Comparison of ENCODE assay signal across 24 mouse cellular contexts in the genomic region with DNA sequence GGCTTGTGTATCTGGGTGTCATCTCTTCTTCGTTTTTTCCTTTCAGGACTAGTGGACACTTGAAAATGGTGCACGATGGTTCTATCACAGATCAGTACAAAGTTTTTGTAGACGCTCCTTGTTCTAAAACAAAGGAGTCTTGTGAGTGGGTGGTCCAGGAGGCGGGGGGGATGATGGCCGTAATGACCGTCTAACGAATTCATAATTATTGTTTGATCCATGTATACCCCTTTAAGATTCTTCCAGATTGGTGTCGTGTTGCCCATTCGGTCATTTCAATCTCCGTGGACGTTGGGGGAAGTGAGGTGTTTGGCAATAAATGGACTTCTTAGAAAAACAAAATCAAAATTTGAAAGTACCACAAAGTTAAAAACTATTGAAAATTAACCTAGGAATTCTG.
DNase-seq lines count a peak whose midpoint lies in the region; ATAC-seq and TF ChIP-seq lines count a peak whose summit lies in the region.
"Had no signal": no experiment of that assay in that cellular context is flagged by ENCODE, and none has a peak within 500 bp of the region (broad histone marks: within the 10 kb centered on the region; RNA-seq: fewer than 3 reads in every experiment).

No protein-coding gene starts in this region.

- peak; percentile 6 for DNase-seq in hindbrain, postnatal 0 days (ENCODE audit: low spot score)
- DNase-seq in forebrain, embryonic 14.5 days (ENCODE audit: low spot score) = peak; percentile 42
- DNase-seq in forebrain, postnatal 0 days = no peak
- no peak for DNase-seq in kidney, adult 9 months
- DNase-seq: adrenal gland, postnatal 10 days; adrenal gland, postnatal 36 days; B cell, adult 2 months; cerebellum, adult 18-20 months; cerebellum, adult 9-10 months; cerebellum, postnatal 14 days; gastrocnemius, postnatal 25 days; heart, adult 2 months; heart, postnatal 14 days; heart, postnatal 4 days had no signal

- H3K4me3 ChIP-seq in hindbrain, postnatal 0 days (ENCODE audit: low read length) = no peak overlapping the region
- H3K4me3 ChIP-seq in hindbrain, embryonic 12.5 days = no peak overlapping the region
- no peak overlapping the region for H3K4me3 ChIP-seq in forebrain, embryonic 12.5 days (replicated peaks)
- no peak overlapping the region for H3K4me3 ChIP-seq in forebrain, embryonic 14.5 days (ENCODE audit: low read depth, low read length)
- no peak overlapping the region for H3K4me3 ChIP-seq in forebrain, postnatal 0 days (ENCODE audit: low read depth, low read length)
- H3K4me3 ChIP-seq: heart, adult 2 months; heart, embryonic 10.5 days; heart, embryonic 13.5 days; hindbrain, embryonic 15.5 days; intestine, embryonic 15.5 days had no signal

- H3K27me3 ChIP-seq in hindbrain, postnatal 0 days (ENCODE audit: insufficient read depth, low read length) = no peaks in the 10 kb centered on the region
- H3K27me3 ChIP-seq in hindbrain, embryonic 12.5 days = no peaks in the 10 kb centered on the region
- peaks cover 11% of the 10 kb centered on the region; the same call in 1 of the 2 replicates for H3K27me3 ChIP-seq in forebrain, embryonic 12.5 days
- peaks cover 2% of the 10 kb centered on the region; the same call in 1 of the 2 replicates for H3K27me3 ChIP-seq in forebrain, embryonic 14.5 days (replicated peaks; ENCODE audit: control insufficient read depth, insufficient read depth, low read length)
- no peaks in the 10 kb centered on the region for H3K27me3 ChIP-seq in forebrain, postnatal 0 days (ENCODE audit: insufficient read depth, low read length)
- H3K27me3 ChIP-seq: CH12.LX; heart, embryonic 13.5 days; hindbrain, embryonic 15.5 days; intestine, embryonic 15.5 days; Patski had no signal

- TF ChIP-seq CTCF in hindbrain, postnatal 0 days (IDR thresholded peaks at IDR 0.05; ENCODE audit: low read depth) = no peak
- TF ChIP-seq CTCF in forebrain, postnatal 0 days (IDR thresholded peaks at IDR 0.05; ENCODE audit: low read depth) = no peak

- peak; percentile 55; the same call in 1 of the 2 replicates for ATAC-seq in hindbrain, postnatal 0 days
- no peak for ATAC-seq in hindbrain, embryonic 12.5 days (ENCODE audit: low FRiP score)
- peak; percentile 39; the same call in 1 of the 2 replicates for ATAC-seq in forebrain, embryonic 12.5 days (ENCODE audit: low FRiP score)
- peak; percentile 50; the same call in 1 of the 2 replicates for ATAC-seq in forebrain, embryonic 14.5 days
- peak; percentile 10; the same call in 1 of the 2 replicates for ATAC-seq in forebrain, postnatal 0 days
- ATAC-seq in granulocyte monocyte progenitor cell, adult 5-6 weeks (replicated peaks; ENCODE audit: poor library complexity, severe bottlenecking) = no peak
- ATAC-seq: intestine, embryonic 15.5 days; Patski had no signal

- no peaks in the 10 kb centered on the region for H3K9me3 ChIP-seq in hindbrain, postnatal 0 days (ENCODE audit: low read length)
- no peaks in the 10 kb centered on the region for H3K9me3 ChIP-seq in hindbrain, embryonic 12.5 days (replicated peaks)
- H3K9me3 ChIP-seq in forebrain, embryonic 12.5 days = no peaks in the 10 kb centered on the region
- H3K9me3 ChIP-seq in forebrain, embryonic 14.5 days (replicated peaks; ENCODE audit: control insufficient read depth, low read length) = no peaks in the 10 kb centered on the region
- no peaks in the 10 kb centered on the region for H3K9me3 ChIP-seq in forebrain, postnatal 0 days (ENCODE audit: low read length)
- H3K9me3 ChIP-seq: heart, embryonic 10.5 days; heart, embryonic 13.5 days; hindbrain, embryonic 15.5 days; intestine, embryonic 15.5 days had no signal

- no peak overlapping the region for H3K27ac ChIP-seq in hindbrain, postnatal 0 days
- no peak overlapping the region for H3K27ac ChIP-seq in hindbrain, embryonic 12.5 days
- no peak overlapping the region for H3K27ac ChIP-seq in forebrain, embryonic 12.5 days
- no peak overlapping the region for H3K27ac ChIP-seq in forebrain, embryonic 14.5 days (ENCODE audit: low read depth, low read length)
- H3K27ac ChIP-seq in forebrain, postnatal 0 days (ENCODE audit: low read depth, low read length) = no peak overlapping the region
- H3K27ac ChIP-seq: heart, adult 2 months; heart, embryonic 10.5 days; heart, embryonic 13.5 days; hindbrain, embryonic 15.5 days; intestine, embryonic 15.5 days had no signal

- no peaks in the 10 kb centered on the region for H3K36me3 ChIP-seq in hindbrain, postnatal 0 days (ENCODE audit: insufficient read depth, low read length)
- H3K36me3 ChIP-seq in hindbrain, embryonic 12.5 days = no peaks in the 10 kb centered on the region
- H3K36me3 ChIP-seq in forebrain, embryonic 12.5 days (replicated peaks) = no peaks in the 10 kb centered on the region
- no peaks in the 10 kb centered on the region for H3K36me3 ChIP-seq in forebrain, embryonic 14.5 days (ENCODE audit: control insufficient read depth, insufficient read depth, low read length)
- no peaks in the 10 kb centered on the region for H3K36me3 ChIP-seq in forebrain, postnatal 0 days (ENCODE audit: insufficient read depth)
- H3K36me3 ChIP-seq: G1E; heart, embryonic 10.5 days; heart, embryonic 13.5 days; hindbrain, embryonic 15.5 days; intestine, embryonic 15.5 days had no signal

- no peak overlapping the region for H3K9ac ChIP-seq in hindbrain, postnatal 0 days (replicated peaks; ENCODE audit: low read length)
- no peak overlapping the region for H3K9ac ChIP-seq in hindbrain, embryonic 12.5 days
- no peak overlapping the region for H3K9ac ChIP-seq in forebrain, embryonic 12.5 days
- H3K9ac ChIP-seq in forebrain, embryonic 14.5 days (ENCODE audit: low read length) = no peak overlapping the region
- H3K9ac ChIP-seq in forebrain, postnatal 0 days = no peak overlapping the region
- H3K9ac ChIP-seq: heart, embryonic 13.5 days; hindbrain, embryonic 15.5 days; intestine, embryonic 15.5 days had no signal

- H3K4me1 ChIP-seq in hindbrain, postnatal 0 days (ENCODE audit: insufficient read depth, low read length) = peaks cover 4% of the 10 kb centered on the region; the same call in 1 of the 2 replicates
- no peaks in the 10 kb centered on the region for H3K4me1 ChIP-seq in hindbrain, embryonic 12.5 days
- peaks cover 3% of the 10 kb centered on the region; the same call in 1 of the 2 replicates for H3K4me1 ChIP-seq in forebrain, embryonic 12.5 days
- H3K4me1 ChIP-seq in forebrain, embryonic 14.5 days (ENCODE audit: control insufficient read depth, insufficient read depth, low read length) = peaks cover 4% of the 10 kb centered on the region; the same call in 1 of the 2 replicates
- H3K4me1 ChIP-seq in forebrain, postnatal 0 days (ENCODE audit: insufficient read depth) = no peaks in the 10 kb centered on the region
- H3K4me1 ChIP-seq: heart, embryonic 10.5 days; heart, embryonic 13.5 days; hindbrain, embryonic 15.5 days; intestine, embryonic 15.5 days had no signal

- H3K4me2 ChIP-seq in hindbrain, postnatal 0 days (ENCODE audit: low read depth, low read length) = peak overlapping the region; percentile 25; the same call in 1 of the 2 replicates
- no peak overlapping the region for H3K4me2 ChIP-seq in hindbrain, embryonic 12.5 days (replicated peaks)
- H3K4me2 ChIP-seq in forebrain, embryonic 12.5 days = no peak overlapping the region
- H3K4me2 ChIP-seq in forebrain, embryonic 14.5 days (ENCODE audit: low read length) = no peak overlapping the region
- H3K4me2 ChIP-seq in forebrain, postnatal 0 days (ENCODE audit: low read depth) = no peak overlapping the region
- H3K4me2 ChIP-seq: heart, embryonic 13.5 days; hindbrain, embryonic 15.5 days; intestine, embryonic 15.5 days had no signal

- WGBS in hindbrain, postnatal 0 days = 50% methylated on average over 11 of the region's 11 CpGs
- 91% methylated on average over 11 of the region's 11 CpGs for WGBS in hindbrain, embryonic 12.5 days
- WGBS in forebrain, embryonic 12.5 days = 57% methylated on average over 11 of the region's 11 CpGs
- 24% methylated on average over 11 of the region's 11 CpGs for WGBS in forebrain, embryonic 14.5 days
- WGBS in forebrain, postnatal 0 days = 31% methylated on average over 11 of the region's 11 CpGs

Comparison
In these comparisons a context has a peak if more than half of its experiments do, and no peak if none do; other contexts are left out.
1. ATAC-seq: peak in hindbrain, postnatal 0 days (single experiment), forebrain, embryonic 12.5 days (single experiment), forebrain, embryonic 14.5 days (single experiment) and forebrain, postnatal 0 days (single experiment); none in hindbrain, embryonic 12.5 days (single experiment) and granulocyte monocyte progenitor cell, adult 5-6 weeks (single experiment).
2. DNase-seq: peak in hindbrain, postnatal 0 days (single experiment) and forebrain, embryonic 14.5 days (single experiment); none in forebrain, postnatal 0 days (single experiment) and kidney, adult 9 months (single experiment).